Mouse (Mus musculus): Measurements from ENCODE around the gene Ikzf1.

The Ikzf1 gene

DNA sequence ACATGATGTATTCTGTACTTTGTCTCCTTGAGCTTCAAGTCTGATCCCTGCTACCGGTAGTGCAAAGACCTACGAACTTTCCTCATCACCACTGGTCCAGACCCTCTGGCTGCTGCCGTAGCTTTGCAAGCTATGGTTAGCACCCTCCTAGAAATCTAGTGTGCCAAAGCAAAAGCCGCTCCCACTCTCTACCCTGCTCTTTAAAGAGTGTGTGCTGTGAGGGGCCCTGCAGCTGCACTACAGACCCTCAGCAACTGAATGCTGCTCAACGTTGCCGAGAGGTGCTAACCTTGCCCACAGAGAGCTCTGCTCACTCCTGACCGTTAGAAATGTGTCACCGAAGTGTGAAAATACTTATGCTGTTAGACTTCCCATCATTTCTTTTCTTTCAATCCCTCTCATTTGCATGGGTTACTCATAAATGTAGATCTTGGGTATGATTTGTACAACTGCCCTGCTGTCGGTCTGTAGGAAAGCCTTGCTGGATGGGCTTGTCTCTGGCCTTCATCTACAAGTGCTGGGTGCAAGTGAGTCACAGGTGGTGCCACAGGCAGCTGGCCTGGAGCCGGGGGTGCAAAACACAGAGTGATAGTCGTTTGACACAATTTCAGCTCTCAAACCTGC lies 40.6 kb downstream of the Ikzf1 start:
- no peak for DNase-seq

DNA sequence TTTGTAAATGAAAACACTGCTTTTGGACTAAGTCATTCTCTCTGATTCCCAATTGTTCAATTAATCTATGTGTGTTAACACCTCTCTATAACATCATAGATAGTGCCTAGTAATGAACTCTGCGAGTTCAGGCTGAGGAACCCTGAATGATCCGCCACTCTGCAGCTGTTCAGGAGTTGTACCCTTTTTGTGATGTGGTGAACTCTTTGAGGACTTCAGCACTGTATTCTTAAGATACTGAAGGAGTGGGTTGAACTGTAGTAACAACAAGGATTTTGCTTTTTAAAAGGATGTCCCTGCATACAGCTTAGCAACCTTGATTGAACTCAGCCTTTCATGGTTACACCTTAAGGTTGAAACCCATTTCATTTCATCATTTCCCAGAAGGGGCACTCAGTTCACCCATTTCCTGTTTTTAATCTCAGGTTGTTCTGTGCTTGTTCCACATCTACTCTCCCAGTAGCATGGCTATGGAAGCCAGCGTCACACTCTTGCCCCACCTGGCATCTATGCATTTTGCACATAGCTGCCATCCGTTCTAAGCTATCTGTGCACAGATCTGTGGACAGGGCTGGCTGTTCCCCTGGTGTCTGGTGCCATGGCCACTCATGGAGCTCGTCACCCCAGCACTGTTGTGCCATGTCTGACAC lies 41.2 kb downstream of the Ikzf1 start:
- DNase-seq, result no peak

DNA sequence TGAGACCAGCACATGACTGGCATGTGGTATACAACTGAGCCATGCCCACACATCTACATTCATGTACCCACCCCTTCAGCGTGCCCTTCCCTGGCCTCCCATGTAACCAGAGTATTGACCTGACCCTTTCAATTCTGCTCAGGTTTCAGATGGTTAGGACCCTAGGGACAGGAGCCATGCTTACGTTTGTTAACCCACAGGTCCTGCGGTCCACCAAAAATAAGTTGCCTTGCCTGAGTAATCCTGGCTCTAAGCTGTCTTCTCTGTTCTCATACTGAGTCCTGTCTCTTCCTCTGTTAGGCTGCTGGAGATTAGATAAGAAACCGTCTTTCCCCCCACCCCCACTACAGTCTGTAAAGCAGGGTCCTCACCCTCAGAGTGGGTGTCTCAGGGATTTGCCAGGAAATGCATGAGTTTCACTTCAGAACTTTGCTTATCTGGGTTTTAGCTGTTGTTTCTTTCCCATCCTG lies 42.0 kb downstream of the Ikzf1 start:
- DNase-seq, result no peak

- no peak for DNase-seq
These were observed 43.2 kb downstream of the Ikzf1 start for GRCm38 (mm10) chr11:11727936-11728556.

DNA sequence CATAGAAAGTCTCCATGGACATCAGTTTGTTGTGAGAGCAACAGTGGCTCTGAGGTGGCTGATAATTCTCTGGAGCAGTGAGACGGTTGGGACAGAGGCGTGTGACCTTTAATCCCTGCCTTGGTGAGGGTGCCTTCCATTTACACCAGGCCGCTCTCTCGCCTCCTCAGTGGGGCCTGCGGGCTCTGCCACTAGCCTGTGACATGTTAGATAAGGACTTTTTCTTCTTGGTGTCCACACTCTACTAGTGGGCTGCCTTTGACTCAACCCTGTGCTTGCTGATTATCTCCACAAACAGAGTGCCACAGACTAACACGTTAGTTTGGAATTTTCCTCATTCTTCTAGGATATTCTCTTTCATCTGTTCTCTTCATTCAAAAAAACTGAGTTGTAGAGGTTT lies 44.4 kb downstream of the Ikzf1 start:
- no peak for DNase-seq

DNA sequence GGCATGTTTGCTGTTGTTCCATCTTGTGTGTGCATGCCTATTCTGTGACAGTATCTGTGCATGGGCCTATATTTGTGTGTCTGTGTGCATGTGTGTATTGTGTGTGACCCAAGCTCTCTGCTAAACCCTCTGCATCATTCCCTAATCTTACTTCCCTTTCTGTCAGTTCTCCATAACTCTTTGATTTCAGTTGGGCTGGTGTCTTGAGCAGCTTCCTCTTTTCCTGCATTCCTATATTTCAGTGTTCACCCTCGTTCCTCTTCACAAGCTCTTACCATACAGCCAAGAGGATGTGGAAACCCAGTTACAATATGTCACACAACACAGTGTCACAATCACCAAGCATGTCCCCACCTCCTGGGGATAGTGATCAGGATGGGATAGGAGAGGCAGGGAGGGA lies 45.3 kb downstream of the Ikzf1 start:
- DNase-seq, result no peak

- no peak for DNase-seq
These were observed 46.9 kb downstream of the Ikzf1 start for GRCm38 (mm10) chr11:11731727-11732126.

GRCm38 (mm10) chr11:11732972-11733770 lies 48.4 kb downstream of the Ikzf1 start:
- DNase-seq, result no peak

DNA sequence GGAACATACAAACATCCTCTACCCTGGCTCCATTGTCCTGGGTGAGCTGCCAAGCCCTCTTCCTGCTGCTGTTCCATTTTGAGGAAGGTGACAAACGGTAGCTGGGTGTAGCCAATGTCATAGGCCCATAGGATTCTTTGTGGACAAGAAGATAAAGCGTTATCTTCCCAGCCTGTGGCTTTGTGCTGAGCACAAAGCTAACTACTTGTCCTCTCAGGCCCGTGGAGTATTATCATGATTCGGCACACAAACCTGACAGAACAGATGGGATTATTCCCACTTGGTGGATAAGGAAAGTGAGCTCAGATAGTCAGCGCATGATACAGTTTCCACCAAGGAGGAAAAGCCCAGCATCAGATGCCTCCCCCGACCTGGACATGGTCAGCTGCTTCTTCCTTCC lies 50.4 kb downstream of the Ikzf1 start:
- no peak for DNase-seq

DNA sequence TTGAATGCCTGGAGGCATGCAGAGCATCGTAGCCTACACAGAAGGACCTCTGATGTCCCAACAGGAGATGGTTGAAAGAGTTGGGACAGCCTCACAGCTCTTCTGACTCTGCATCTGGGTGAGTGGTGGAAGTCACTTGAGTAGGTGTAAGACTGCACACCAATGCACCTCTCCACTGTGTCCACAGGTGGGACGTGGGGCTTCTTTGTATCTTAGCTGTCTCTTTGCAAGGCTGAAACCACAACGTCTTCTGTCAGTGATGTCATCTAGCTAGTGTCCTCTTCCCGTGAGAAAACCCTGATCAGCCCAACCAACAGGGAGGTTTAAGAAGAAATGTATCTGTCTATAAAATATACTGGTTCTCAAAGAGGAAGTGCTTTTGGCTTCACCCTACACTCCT lies 52.1 kb downstream of the Ikzf1 start:
- no peak for DNase-seq

GRCm38 (mm10) chr11:11737562-11737961 lies 52.8 kb downstream of the Ikzf1 start:
- DNase-seq, result no peak

DNA sequence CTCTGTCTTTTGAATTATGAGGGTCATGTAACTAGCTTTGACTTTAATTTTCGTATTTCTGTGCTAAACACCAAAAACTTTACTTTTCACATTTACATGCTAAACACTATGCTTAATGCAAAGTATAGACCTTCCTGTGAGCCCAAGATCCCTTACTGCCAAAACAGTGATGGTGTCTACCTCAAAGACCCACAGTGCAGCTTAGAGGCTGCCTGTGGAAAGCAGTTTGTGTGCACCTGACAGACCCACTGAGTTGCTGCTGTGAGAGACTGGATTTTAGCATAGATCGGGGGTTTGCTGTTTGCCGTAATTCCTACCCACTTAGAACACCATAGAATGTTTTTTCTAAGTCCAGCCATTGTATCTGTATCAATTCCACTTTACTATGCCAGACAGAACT lies 54.3 kb downstream of the Ikzf1 start:
- no peak for DNase-seq

DNA sequence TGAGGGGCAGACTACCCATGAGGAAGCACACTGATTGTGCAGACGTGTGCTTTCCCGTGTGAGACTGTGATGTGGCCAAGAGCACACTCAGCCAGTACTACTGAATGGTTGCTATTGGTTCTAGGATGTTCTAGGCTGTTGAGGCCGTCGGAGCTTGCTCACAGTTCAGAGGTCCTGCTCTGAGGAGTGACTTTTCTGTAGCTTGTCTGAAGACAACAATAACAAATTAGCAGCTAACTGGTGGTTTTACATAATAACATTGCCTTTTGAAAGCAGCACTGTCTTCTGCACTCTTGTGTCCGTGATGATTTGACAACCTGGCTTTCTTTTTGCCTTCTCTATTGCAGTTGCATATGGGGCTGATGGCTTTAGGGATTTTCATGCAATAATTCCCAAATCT lies 55.8 kb downstream of the Ikzf1 start:
- DNase-seq, result no peak

DNA sequence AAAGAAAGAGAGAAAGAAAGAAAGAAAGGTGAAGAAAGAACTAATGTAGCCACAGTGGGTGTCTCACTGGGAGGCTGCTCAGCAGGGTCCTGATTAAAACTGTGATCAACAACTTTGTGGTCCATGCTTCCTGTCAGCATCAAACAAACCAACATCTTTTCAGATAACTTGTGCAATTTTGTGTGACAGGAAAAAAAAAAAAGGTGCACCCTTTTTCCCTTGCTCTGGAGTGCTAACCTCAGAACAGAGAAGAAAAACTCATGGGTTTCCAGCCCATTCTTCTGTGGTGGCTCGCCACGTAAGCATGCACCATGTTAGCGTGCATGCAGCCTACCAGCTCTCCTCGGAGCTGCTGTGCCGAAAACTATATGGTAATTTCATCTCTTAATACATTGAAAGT lies 56.8 kb downstream of the Ikzf1 start:
- DNase-seq, result no peak

DNA sequence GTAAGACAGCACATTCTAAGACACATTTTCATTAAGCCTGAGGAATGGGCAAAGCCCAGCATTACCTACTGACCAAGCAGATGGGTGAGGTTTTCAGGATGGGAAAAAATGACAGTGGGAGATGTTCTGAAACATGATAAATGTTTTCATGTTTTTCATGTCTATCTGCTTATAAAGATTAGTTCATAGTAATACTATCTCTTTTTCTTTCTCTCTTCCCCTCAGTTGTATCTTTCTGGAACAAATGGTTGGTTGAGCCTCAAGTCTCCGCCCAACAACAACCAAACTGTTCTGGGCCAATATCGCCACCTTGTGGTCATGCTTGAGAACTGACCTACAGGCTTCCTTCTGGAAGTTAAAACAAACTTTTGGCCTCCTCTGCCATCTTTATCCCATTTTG lies 57.8 kb downstream of the Ikzf1 start:
- no peak for DNase-seq

DNA sequence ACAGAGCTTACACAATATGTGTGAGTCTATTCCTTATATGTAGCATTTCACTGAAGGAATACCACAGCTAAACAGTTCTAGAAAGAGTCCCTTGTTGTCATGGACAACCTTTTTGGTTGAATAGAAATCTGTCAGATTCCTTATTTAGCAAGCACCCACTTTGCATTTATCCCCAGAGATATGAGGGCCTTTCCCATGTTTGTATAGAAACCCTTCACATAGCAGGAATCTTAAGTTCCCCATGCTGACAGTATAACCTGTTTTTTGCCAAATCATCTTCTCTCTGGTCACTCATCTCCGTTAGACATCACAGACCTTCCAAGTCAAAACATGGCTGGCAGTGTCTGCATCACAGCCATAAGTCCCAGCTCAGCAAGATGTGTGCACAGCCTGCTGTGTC lies 59.4 kb downstream of the Ikzf1 start:
- no peak for DNase-seq

DNA sequence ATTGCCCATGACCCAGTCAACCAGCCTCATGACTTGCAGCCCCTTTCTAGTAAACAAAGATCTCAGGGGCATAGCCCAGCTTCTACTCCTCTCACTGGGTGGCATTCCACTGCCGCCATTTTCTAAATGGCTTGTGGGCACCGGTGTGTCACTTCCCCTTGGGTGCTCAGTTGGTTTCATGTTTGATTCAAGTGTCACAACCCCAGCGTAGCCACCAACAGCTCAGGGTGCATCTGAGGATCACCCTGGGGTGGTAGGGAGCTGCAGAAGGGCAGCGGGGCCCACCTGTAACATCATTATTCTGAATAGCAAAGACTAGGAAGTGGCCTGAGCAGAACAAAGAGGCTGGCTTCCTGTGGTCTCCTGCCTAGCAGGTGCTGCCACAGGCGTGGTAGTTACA lies 66.3 kb downstream of the Ikzf1 start:
- no peak for DNase-seq

- DNase-seq, result no peak
These were observed 68.1 kb downstream of the Ikzf1 start for GRCm38 (mm10) chr11:11752859-11753258.

GRCm38 (mm10) chr11:11758121-11758520 lies 73.3 kb downstream of the Ikzf1 start:
- DNase-seq, result no peak

DNA sequence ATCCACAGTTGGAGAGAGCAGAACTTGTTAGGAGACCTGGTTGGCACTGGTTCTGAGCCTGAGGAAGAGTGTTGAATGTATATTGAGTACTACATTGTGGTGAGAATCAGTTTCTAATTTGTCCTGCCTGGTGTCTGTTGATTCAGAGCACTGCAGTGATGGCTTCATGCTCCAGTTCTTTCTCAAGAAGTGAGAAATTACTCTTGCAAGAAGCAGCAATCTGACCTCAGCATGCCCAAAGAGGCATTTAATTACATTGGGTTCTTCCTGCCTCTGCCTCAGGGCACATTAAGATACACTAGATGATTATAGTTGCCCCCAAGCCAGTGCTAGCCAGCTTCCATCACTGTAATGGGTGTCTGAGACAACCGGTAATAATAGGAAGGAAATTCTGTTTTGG lies 74.1 kb downstream of the Ikzf1 start:
- no peak for DNase-seq

DNA sequence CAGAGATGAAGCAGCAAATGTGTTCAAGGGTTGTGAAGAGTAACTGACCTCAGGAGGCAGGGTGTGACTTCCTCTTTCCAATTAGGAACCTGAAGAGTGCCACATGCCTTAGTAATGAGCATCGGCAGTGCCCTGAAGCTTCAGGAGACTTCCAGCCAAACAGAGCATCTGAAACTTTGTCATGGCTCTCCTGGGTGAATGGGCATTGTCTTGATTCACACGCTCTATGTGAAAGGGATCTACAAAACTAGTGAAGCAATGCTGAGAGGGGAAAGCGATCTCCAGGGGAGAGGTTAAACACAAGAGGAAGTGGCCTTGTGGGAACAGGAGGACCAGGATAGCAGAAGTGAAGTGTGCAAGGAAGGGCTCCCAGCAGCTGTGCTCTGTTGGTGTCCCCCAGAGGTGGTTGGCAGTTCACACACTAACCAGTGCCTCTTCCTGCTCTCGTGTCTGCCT lies 78.4 kb downstream of the Ikzf1 start:
- no peak for DNase-seq

DNA sequence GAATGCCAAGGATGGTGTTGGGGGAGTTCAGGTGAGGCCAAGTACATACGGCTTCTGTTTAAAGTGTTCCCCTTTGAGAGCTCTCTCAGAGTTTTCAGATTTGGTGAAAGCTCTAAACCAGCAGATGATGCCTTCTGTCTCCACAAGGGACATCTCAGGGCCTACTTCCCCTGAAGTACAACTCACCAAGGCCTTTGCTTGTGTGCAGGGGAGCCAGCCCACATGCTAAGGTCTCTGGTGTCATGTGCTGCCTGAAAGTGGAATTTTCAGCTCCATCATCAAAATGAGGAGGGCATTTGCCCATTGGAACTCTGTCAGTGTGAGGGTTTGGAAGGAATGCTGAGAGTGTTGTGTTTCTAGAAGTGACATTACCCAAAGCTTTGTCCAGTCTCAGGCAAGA lies 80.6 kb downstream of the Ikzf1 start:
- DNase-seq, result no peak

GRCm38 (mm10) chr11:11766105-11766504 lies 81.3 kb downstream of the Ikzf1 start:
- DNase-seq, result no peak

GRCm38 (mm10) chr11:11766736-11767135 lies 81.9 kb downstream of the Ikzf1 start:
- no peak for DNase-seq

Data from cerebellum, adult 11-12 months (tissue).